Mouse (Mus musculus) ES-Bruce4 (cell line): ENCODE results near the gene Zfp329.

Experiments
- CTCF ChIP-seq: IDR thresholded peaks from one replicate; pipeline ENCODE4 v1.8.1; 2011; ENCODE audit warnings: low read depth, low read length
- POLR2A ChIP-seq: IDR thresholded peaks from one replicate; pipeline ENCODE4 v1.8.1; 2011; ENCODE audit warnings: low read length; ENCODE audit not compliant: insufficient read depth

- TF ChIP-seq CTCF, result no peak
- no peak for TF ChIP-seq POLR2A
These were observed 30.6 kb downstream of the Zfp329 start for GRCm38 (mm10) chr7:12788025-12788424.
